Comparison of ENCODE assay signal across 10 mouse cellular contexts in the genomic region with DNA sequence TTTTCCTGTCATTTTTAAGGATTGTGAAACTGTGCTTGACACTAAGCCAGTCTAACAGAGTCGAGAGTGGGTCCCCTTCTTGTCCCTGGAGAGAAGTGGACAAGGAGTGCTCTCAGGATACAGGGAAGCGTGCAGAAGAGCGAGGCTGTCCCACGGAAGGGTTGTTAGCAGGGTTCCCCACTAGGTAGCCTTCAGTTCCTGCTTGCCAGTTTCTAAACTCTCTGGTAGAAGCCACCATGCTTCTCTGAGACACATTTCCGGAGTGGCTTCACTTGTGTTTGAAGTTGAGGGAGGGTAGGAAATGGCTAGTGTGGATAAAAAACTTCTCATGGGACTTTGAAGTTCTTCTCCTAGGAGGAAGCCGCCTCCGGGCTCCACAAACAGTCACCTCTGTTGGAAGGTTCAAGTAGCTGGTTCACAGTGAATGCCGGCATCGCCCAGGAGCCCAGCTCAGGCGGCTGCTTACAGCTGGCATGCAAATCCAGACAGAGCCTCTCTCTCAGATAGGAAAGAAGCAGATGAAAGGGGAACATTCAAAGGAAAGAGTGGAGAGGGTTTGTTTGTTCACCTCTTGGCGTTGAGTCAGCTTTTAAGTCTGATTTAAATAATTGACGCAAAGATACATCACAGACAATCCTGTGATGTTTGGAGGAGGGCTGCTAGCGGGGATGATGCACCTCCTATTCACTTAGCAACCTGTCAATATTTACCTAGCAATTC. TPM values are rescaled to one million over a fixed set of nuclear protein-coding genes. Genes with fewer than 3 reads are reported as not detected.
DNase-seq lines count a peak whose midpoint lies in the region; ATAC-seq lines count a peak whose summit lies in the region.
"Had no signal": no experiment of that assay in that cellular context is flagged by ENCODE, and none has a peak within 500 bp of the region (broad histone marks: within the 10 kb centered on the region; RNA-seq: fewer than 3 reads in every experiment).

No protein-coding gene starts in this region.

- H3K36me3 ChIP-seq in kidney, embryonic 15.5 days = peaks cover 21% of the 10 kb centered on the region
- H3K36me3 ChIP-seq in hindbrain, embryonic 15.5 days = peaks cover 13% of the 10 kb centered on the region
- peaks cover 10% of the 10 kb centered on the region for H3K36me3 ChIP-seq in midbrain, embryonic 15.5 days (replicated peaks)

- peaks cover 51% of the 10 kb centered on the region for H3K4me1 ChIP-seq in kidney, embryonic 15.5 days
- H3K4me1 ChIP-seq in hindbrain, embryonic 15.5 days (replicated peaks) = peaks cover 27% of the 10 kb centered on the region
- peaks cover 23% of the 10 kb centered on the region for H3K4me1 ChIP-seq in midbrain, embryonic 15.5 days

- no peak for DNase-seq in kidney, adult 9 months
- peak; percentile 16 for DNase-seq in adipocyte (ENCODE audit: low spot score)
- DNase-seq in layer of hippocampus, adult 18-20 months (ENCODE audit: low spot score in 2 of 2) = no peak
- DNase-seq in spleen, adult 12 weeks (ENCODE audit: low spot score) = no peak
- DNase-seq in ovary, postnatal 14 days (ENCODE audit: low spot score) = no peak
- DNase-seq: kidney, adult 18-20 months had no signal

- ATAC-seq in kidney, embryonic 15.5 days (replicated peaks; ENCODE audit: low FRiP score) = no peak
- ATAC-seq in hindbrain, embryonic 15.5 days (ENCODE audit: low FRiP score, low read depth) = no peak
- ATAC-seq in midbrain, embryonic 15.5 days (replicated peaks) = peak; percentile 62

- no peak overlapping the region for H3K4me2 ChIP-seq in kidney, embryonic 15.5 days
- no peak overlapping the region for H3K4me2 ChIP-seq in hindbrain, embryonic 15.5 days
- H3K4me2 ChIP-seq in midbrain, embryonic 15.5 days = no peak overlapping the region
- H3K4me2 ChIP-seq: embryonic facial prominence, embryonic 12.5 days had no signal

- H3K27me3 ChIP-seq in kidney, embryonic 15.5 days = no peaks in the 10 kb centered on the region
- H3K27me3 ChIP-seq in hindbrain, embryonic 15.5 days = no peaks in the 10 kb centered on the region
- H3K27me3 ChIP-seq in midbrain, embryonic 15.5 days (replicated peaks) = no peaks in the 10 kb centered on the region
- H3K27me3 ChIP-seq: embryonic facial prominence, embryonic 12.5 days had no signal

- no peak overlapping the region for H3K4me3 ChIP-seq in kidney, embryonic 15.5 days (replicated peaks)
- H3K4me3 ChIP-seq in hindbrain, embryonic 15.5 days = no peak overlapping the region
- H3K4me3 ChIP-seq in midbrain, embryonic 15.5 days = no peak overlapping the region
- H3K4me3 ChIP-seq: embryonic facial prominence, embryonic 12.5 days had no signal

- no peak overlapping the region for H3K9ac ChIP-seq in kidney, embryonic 15.5 days
- H3K9ac ChIP-seq in hindbrain, embryonic 15.5 days = no peak overlapping the region
- H3K9ac ChIP-seq in midbrain, embryonic 15.5 days = no peak overlapping the region
- H3K9ac ChIP-seq: embryonic facial prominence, embryonic 12.5 days had no signal

- H3K9me3 ChIP-seq in kidney, embryonic 15.5 days (replicated peaks) = no peaks in the 10 kb centered on the region
- no peaks in the 10 kb centered on the region for H3K9me3 ChIP-seq in hindbrain, embryonic 15.5 days
- no peaks in the 10 kb centered on the region for H3K9me3 ChIP-seq in midbrain, embryonic 15.5 days
- H3K9me3 ChIP-seq: embryonic facial prominence, embryonic 12.5 days had no signal

- WGBS in kidney, embryonic 15.5 days = 41% methylated on average over 13 of the region's 13 CpGs
- WGBS in hindbrain, embryonic 15.5 days = 58% methylated on average over 13 of the region's 13 CpGs
- WGBS in midbrain, embryonic 15.5 days = 50% methylated on average over 13 of the region's 13 CpGs

- peak overlapping the region; percentile 74 for H3K27ac ChIP-seq in kidney, embryonic 15.5 days
- H3K27ac ChIP-seq in hindbrain, embryonic 15.5 days (replicated peaks) = peak overlapping the region; percentile 60; the same call in 1 of the 2 replicates
- H3K27ac ChIP-seq in midbrain, embryonic 15.5 days = peak overlapping the region; percentile 73
- H3K27ac ChIP-seq: embryonic facial prominence, embryonic 12.5 days had no signal

RNA-seq across cellular contexts. Expression of gene Abhd2, which starts 27.6 kb away (rescaled TPM):
- 12.0 and 12.2 TPM in 2 replicates for polyA plus RNA-seq in kidney, embryonic 15.5 days (2015; fragmentation: Nextera tagmentation; extraction: Ambion mirVana)
- 18.9 and 19.8 TPM in 2 replicates for polyA plus RNA-seq in hindbrain, embryonic 15.5 days (2015; fragmentation: Nextera tagmentation; extraction: Ambion mirVana)
- polyA plus RNA-seq in midbrain, embryonic 15.5 days (2015; fragmentation: Nextera tagmentation; extraction: Ambion mirVana) = 16.8 and 18.2 TPM in 2 replicates
- 10 to 100 TPM; 62.0 to 65.6 TPM for total RNA-seq in layer of hippocampus, adult 18-20 months (2021)
